Mouse (Mus musculus): Measurements from ENCODE around the gene Raf1.
A peak's percentile ranks its signal among the peaks of the same experiment; 100 is the strongest.

- peak; percentile 96 for TF ChIP-seq POLR2A (IDR thresholded peaks at IDR 0.05; ENCODE audit: insufficient read depth, low read depth, low read length)
- TF ChIP-seq CTCF (IDR thresholded peaks at IDR 0.05): 0 out of 2 replicates have a peak, but pooled peaks have one; percentile 9
Observed at GRCm38 (mm10) chr6:115676452-115677128, at the start of gene Raf1.
